Mouse (Mus musculus) midbrain, embryonic 14.5 days (tissue): ENCODE measurements at regions not wholly inside any gene's neighbourhood (a gene's known extent, or its start where the extent isn't known, plus 50 kb on each side); places are given as distances from the start of the nearest gene placed in this dataset.

ENCODE experiments used
- ATAC-seq: fragments of 200-750 bp; cut with Nextera tagmentation; 2 replicates; pipeline ENCODE4 v1.8.0; 2017; ENCODE audit warnings: moderate number of reproducible peaks, moderate library complexity; ENCODE audit not compliant: low FRiP score, low TSS enrichment
- DNase-seq: peaks from one replicate; pipeline ENCODE4 v3.0.0-alpha.2; 2015
- H3K27ac ChIP-seq: fragments of 300-500 bp; sonication (generic); replicated peaks from 2 replicates; pipeline ENCODE4 v1.5.1; 2014; ENCODE audit warnings: mild to moderate bottlenecking, low read depth, low read length, moderate library complexity
- H3K27me3 ChIP-seq: fragments of 300-500 bp; sonication (generic); 2 replicates; pipeline ENCODE4 v1.6.1; 2014; ENCODE audit warnings: low read length, control low read depth, mixed read lengths; ENCODE audit not compliant: control insufficient read depth, insufficient read depth
- H3K36me3 ChIP-seq: fragments of 300-500 bp; sonication (generic); 2 replicates; pipeline ENCODE4 v1.6.1; 2014; ENCODE audit warnings: low read length, control low read depth; ENCODE audit not compliant: control insufficient read depth, insufficient read depth
- H3K4me1 ChIP-seq: fragments of 300-500 bp; sonication (generic); 2 replicates; pipeline ENCODE4 v1.6.1; 2014; ENCODE audit warnings: mild to moderate bottlenecking, antibody characterized with exemption, low read length, control low read depth; ENCODE audit not compliant: control insufficient read depth, insufficient read depth
- H3K4me2 ChIP-seq: fragments of 300-500 bp; sonication (generic); 2 replicates; pipeline ENCODE4 v1.6.1; 2014; ENCODE audit warnings: mild to moderate bottlenecking, low read length, moderate library complexity
- H3K4me3 ChIP-seq: fragments of 300-500 bp; sonication (generic); replicated peaks from 2 replicates; pipeline ENCODE4 v1.5.1; 2014; ENCODE audit warnings: low read depth, low read length
- H3K9ac ChIP-seq: fragments of 300-500 bp; sonication (generic); replicated peaks from 2 replicates; pipeline ENCODE4 v1.6.1; 2014; ENCODE audit warnings: mild to moderate bottlenecking, low read length, moderate library complexity
- H3K9me3 ChIP-seq: fragments of 300-500 bp; sonication (generic); 2 replicates; pipeline ENCODE4 v1.6.1; 2016; ENCODE audit warnings: low read length, control low read depth, mixed read lengths; ENCODE audit not compliant: control insufficient read depth
- WGBS: fragments of 180-500 bp; shearing (Covaris S2); extraction: QIAGEN DNeasy Blood & Tissue Kit; methylation state at CpG from one replicate; pipeline ENCODE4 v1.1.7; 2014; 5-methylcytosine and 5-hydroxymethylcytosine counted together

GRCm38 (mm10) chr1:176683146-176683545 is 130.7 kb downstream of the Cep170 start:
- no peak overlapping the region for H3K4me2 ChIP-seq
- H3K27ac ChIP-seq = no peak overlapping the region
- H3K9ac ChIP-seq = no peak overlapping the region
- H3K27me3 ChIP-seq = no peaks in the 10 kb centered on the region
- DNase-seq (no peak), ATAC-seq (no peak)
- H3K36me3 ChIP-seq = no peaks in the 10 kb centered on the region
- WGBS = 80% methylated on average over 6 of the region's 6 CpGs
- no peaks in the 10 kb centered on the region for H3K4me1 ChIP-seq
- H3K9me3 ChIP-seq = no peaks in the 10 kb centered on the region
- H3K4me3 ChIP-seq = no peak overlapping the region

- no peak for ATAC-seq
Observed at GRCm38 (mm10) chr1:176681971-176682370, 131.9 kb downstream of the Cep170 start.

GRCm38 (mm10) chr1:176675184-176675583 is 138.7 kb downstream of the Cep170 start:
- H3K4me1 ChIP-seq = no peaks in the 10 kb centered on the region
- H3K4me3 ChIP-seq = no peak overlapping the region
- ATAC-seq (no peak), DNase-seq (peak; percentile 18)
- H3K4me2 ChIP-seq = no peak overlapping the region
- H3K36me3 ChIP-seq = no peaks in the 10 kb centered on the region
- H3K27ac ChIP-seq = no peak overlapping the region
- H3K27me3 ChIP-seq = no peaks in the 10 kb centered on the region
- H3K9me3 ChIP-seq = no peaks in the 10 kb centered on the region
- no peak overlapping the region for H3K9ac ChIP-seq

More at GRCm38 (mm10) chr1:176681971-176682370, 131.9 kb downstream of the Cep170 start:
- no peak for DNase-seq
- Histone ChIP-seq H3K4me3 (no peak overlapping the region), H3K4me2 (no peak overlapping the region), H3K27ac (no peak overlapping the region), H3K36me3 (no peaks in the 10 kb centered on the region), H3K27me3 (no peaks in the 10 kb centered on the region), H3K9ac (no peak overlapping the region), H3K9me3 (no peaks in the 10 kb centered on the region), H3K4me1 (no peaks in the 10 kb centered on the region)
- 84% methylated on average over 8 of the region's 8 CpGs for WGBS

- Histone ChIP-seq H3K27ac (no peak overlapping the region), H3K4me1 (no peaks in the 10 kb centered on the region), H3K36me3 (no peaks in the 10 kb centered on the region), H3K9me3 (no peaks in the 10 kb centered on the region), H3K9ac (no peak overlapping the region), H3K4me3 (no peak overlapping the region), H3K4me2 (no peak overlapping the region), H3K27me3 (no peaks in the 10 kb centered on the region)
- DNase-seq (no peak), ATAC-seq (no peak)
- 81% methylated on average over 3 of the region's 3 CpGs for WGBS
Observed at GRCm38 (mm10) chr1:176671081-176671480, 142.8 kb downstream of the Cep170 start.

- no peak for ATAC-seq
- Histone ChIP-seq H3K9me3 (no peaks in the 10 kb centered on the region), H3K9ac (no peak overlapping the region)
Observed at GRCm38 (mm10) chr1:176667552-176668306, 146.1 kb downstream of the Cep170 start.

GRCm38 (mm10) chr1:176660286-176660685 is 153.6 kb downstream of the Cep170 start:
- DNase-seq = no peak
- H3K36me3 ChIP-seq = no peaks in the 10 kb centered on the region
- no peak overlapping the region for H3K9ac ChIP-seq
- H3K4me3 ChIP-seq = no peak overlapping the region
- no peak for ATAC-seq
- no peak overlapping the region for H3K27ac ChIP-seq
- 94% methylated on average over 6 of the region's 6 CpGs for WGBS
- no peaks in the 10 kb centered on the region for H3K9me3 ChIP-seq
- H3K27me3 ChIP-seq = no peaks in the 10 kb centered on the region
- H3K4me2 ChIP-seq = no peak overlapping the region
- H3K4me1 ChIP-seq = no peaks in the 10 kb centered on the region

More at GRCm38 (mm10) chr1:176667552-176668306, 146.1 kb downstream of the Cep170 start:
- WGBS = 68% methylated on average over 8 of the region's 8 CpGs
- no peaks in the 10 kb centered on the region for H3K36me3 ChIP-seq
- H3K4me1 ChIP-seq = no peaks in the 10 kb centered on the region
- H3K4me3 ChIP-seq = no peak overlapping the region
- H3K27ac ChIP-seq = no peak overlapping the region
- DNase-seq = no peak
- no peaks in the 10 kb centered on the region for H3K27me3 ChIP-seq
- no peak overlapping the region for H3K4me2 ChIP-seq

DNA sequence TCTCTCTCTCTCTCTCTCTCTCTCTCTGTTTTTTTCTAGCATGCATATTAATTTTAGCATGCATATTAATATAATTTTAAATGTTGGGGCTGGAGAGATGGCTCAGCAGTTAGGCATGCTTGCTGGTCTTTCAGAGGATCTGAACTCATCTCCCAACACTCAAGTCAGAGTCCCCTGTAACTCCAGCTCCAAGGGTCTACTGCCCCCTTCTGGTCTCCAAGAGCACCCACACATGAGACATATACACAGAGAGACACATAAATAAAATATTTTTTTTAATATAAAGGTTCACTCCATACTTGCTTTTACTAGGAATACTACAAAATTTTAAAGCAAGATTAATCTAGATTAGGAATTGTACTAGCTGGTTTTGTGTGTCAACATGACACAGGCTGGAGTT is 155.2 kb downstream of the Cep170 start:
- Histone ChIP-seq H3K36me3 (no peaks in the 10 kb centered on the region), H3K4me3 (no peak overlapping the region), H3K27ac (no peak overlapping the region), H3K27me3 (no peaks in the 10 kb centered on the region), H3K9me3 (no peaks in the 10 kb centered on the region), H3K4me2 (no peak overlapping the region), H3K9ac (no peak overlapping the region), H3K4me1 (no peaks in the 10 kb centered on the region)
- no peak for ATAC-seq
- no peak for DNase-seq

DNA sequence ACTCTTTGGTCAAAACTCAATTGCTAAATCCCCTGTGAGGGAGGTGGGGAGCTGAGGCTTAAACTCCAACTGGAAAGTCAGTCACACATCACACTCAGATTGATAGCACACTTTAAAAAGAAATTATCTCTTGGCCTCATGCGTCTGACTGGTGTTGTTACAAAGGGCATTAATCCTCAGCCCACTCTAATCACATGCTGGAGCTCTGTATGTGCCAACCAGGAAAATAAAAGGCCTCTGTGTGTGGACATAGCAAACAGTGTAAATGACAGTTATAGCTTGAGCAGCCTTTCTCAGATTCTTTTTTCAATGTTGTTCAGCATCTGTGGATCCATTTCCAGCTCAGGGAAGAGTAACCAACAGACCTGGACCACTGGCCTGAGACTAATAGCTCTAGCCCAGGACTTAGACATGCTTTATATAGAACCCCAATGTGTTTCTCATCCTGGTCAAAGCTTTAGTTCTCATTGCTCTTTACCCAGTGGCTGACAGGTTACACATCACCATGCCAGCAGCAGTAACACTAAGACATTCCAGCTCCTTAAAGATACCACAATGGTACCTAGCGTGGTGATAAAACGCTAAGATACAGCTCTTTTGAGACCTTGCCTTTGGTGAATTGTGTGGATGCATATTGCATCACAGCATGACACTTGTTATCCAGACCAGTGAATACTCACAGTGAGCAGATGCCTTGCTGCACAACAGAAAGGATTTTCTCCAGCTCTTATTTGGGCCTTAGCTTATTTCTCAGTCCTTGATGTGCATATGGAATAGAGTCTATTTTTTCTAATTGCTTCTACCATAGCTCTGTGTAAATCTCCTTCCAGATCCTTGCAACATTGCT is 158.2 kb downstream of the Cep170 start:
- ATAC-seq (no peak), DNase-seq (peak; percentile 4)
- Histone ChIP-seq H3K9ac (no peak overlapping the region), H3K4me3 (no peak overlapping the region), H3K27ac (no peak overlapping the region), H3K4me2 (no peak overlapping the region), H3K9me3 (no peaks in the 10 kb centered on the region), H3K27me3 (no peaks in the 10 kb centered on the region), H3K36me3 (no peaks in the 10 kb centered on the region), H3K4me1 (no peaks in the 10 kb centered on the region)
- WGBS = 33% methylated on average over 3 of the region's 3 CpGs

DNA sequence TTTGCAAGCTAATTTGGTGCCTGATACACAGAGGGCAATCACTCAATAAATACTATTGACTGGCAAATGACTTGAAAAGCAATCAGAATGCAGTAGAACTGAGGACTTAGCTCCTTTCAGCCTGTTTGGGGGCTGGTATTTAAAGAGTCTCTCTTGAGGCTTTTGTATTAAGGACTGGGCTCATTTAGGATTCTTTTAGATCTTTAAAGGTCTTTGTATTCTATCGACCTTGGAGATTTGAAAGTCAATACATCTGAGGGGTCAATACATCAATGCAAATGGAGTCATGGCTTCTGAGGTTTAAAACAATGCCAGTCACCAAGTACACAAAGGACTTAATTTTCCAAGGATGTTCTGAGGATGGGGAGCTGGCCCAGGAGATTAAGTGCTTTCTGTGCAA is 169.6 kb downstream of the Cep170 start:
- H3K4me3 ChIP-seq = no peak overlapping the region
- H3K9ac ChIP-seq = no peak overlapping the region
- H3K27ac ChIP-seq = no peak overlapping the region
- no peak overlapping the region for H3K4me2 ChIP-seq
- 0% methylated on average over 1 of the region's 1 CpGs for WGBS
- no peaks in the 10 kb centered on the region for H3K9me3 ChIP-seq
- ATAC-seq (no peak), DNase-seq (no peak)
- no peaks in the 10 kb centered on the region for H3K4me1 ChIP-seq
- H3K27me3 ChIP-seq = no peaks in the 10 kb centered on the region
- H3K36me3 ChIP-seq = no peaks in the 10 kb centered on the region
